Mouse (Mus musculus) telencephalon, adult 2 months (tissue): ENCODE results near the gene Mcoln1.

ENCODE experiments used
- DNase-seq: peaks from one replicate; pipeline ENCODE4 v3.0.0-alpha.2; 2011; ENCODE audit warnings: low read depth, low spot score

Gene Mcoln1

GRCm38 (mm10) chr8:3500235-3501090, at the start of gene Mcoln1:
Mcoln1 (plus strand) TSS chr8:3500457.
- peak; percentile 95 for DNase-seq

- DNase-seq = no peak
Measured at GRCm38 (mm10) chr8:3450670-3451069, 49.6 kb upstream of the Mcoln1 start.

- no peak for DNase-seq
Measured at GRCm38 (mm10) chr8:3451992-3452391, 48.3 kb upstream of the Mcoln1 start.

GRCm38 (mm10) chr8:3463248-3463647, 37.0 kb upstream of the Mcoln1 start:
- no peak for DNase-seq

GRCm38 (mm10) chr8:3464309-3464708, 35.9 kb upstream of the Mcoln1 start:
- DNase-seq = no peak

- DNase-seq = peak; percentile 65
Measured at GRCm38 (mm10) chr8:3467006-3467885, 33.0 kb upstream of the Mcoln1 start, which contains the start of gene Pex11g. Pex11g (minus strand) TSS chr8:3467680.

- DNase-seq = no peak
Measured at GRCm38 (mm10) chr8:3467886-3468545, 32.2 kb upstream of the Mcoln1 start.

GRCm38 (mm10) chr8:3468838-3469237, 31.4 kb upstream of the Mcoln1 start:
- no peak for DNase-seq

GRCm38 (mm10) chr8:3470562-3470961, 29.7 kb upstream of the Mcoln1 start, which contains the start of gene Tex45:
Tex45 (plus strand) TSS chr8:3470862.
- DNase-seq = no peak

- no peak for DNase-seq
Measured at GRCm38 (mm10) chr8:3475715-3476429, 24.4 kb upstream of the Mcoln1 start.

GRCm38 (mm10) chr8:3480221-3480785, 20.0 kb upstream of the Mcoln1 start:
- no peak for DNase-seq

- DNase-seq = no peak
Measured at GRCm38 (mm10) chr8:3481605-3482004, 18.7 kb upstream of the Mcoln1 start.

GRCm38 (mm10) chr8:3482240-3482740, 18.0 kb upstream of the Mcoln1 start:
- DNase-seq = no peak

GRCm38 (mm10) chr8:3483546-3483945, 16.7 kb upstream of the Mcoln1 start:
- no peak for DNase-seq

- DNase-seq = no peak
Measured at GRCm38 (mm10) chr8:3485192-3485591, 15.1 kb upstream of the Mcoln1 start.

- no peak for DNase-seq
Measured at GRCm38 (mm10) chr8:3492901-3493844, 7.1 kb upstream of the Mcoln1 start, which contains the start of gene Zfp358. Zfp358 (plus strand) TSS chr8:3493138.

GRCm38 (mm10) chr8:3493845-3494208, 6.4 kb upstream of the Mcoln1 start:
- DNase-seq = no peak

- DNase-seq = no peak
Measured at GRCm38 (mm10) chr8:3495578-3496427, 4.5 kb upstream of the Mcoln1 start.

- DNase-seq = no peak
Measured at GRCm38 (mm10) chr8:3496428-3496748, 3.9 kb upstream of the Mcoln1 start.
